ENCODE assay signal across 13 mouse cellular contexts in genomic region chr12:103328448-103329191, GRCm38 (mm10). TPM values are rescaled to one million over a fixed set of nuclear protein-coding genes. Genes with fewer than 3 reads are reported as not detected.
DNase-seq lines count a peak whose midpoint lies in the region; ATAC-seq lines count a peak whose summit lies in the region.
"Had no signal": no experiment of that assay in that cellular context is flagged by ENCODE, and none has a peak within 500 bp of the region (broad histone marks: within the 10 kb centered on the region; RNA-seq: fewer than 3 reads in every experiment).

No protein-coding gene starts in this region.

- H3K36me3 ChIP-seq in heart, embryonic 12.5 days, result peaks cover 87% of the 10 kb centered on the region
- H3K36me3 ChIP-seq in hindbrain, embryonic 10.5 days, result no peaks in the 10 kb centered on the region
- H3K36me3 ChIP-seq: neural tube, embryonic 13.5 days had no signal

- no peak for ATAC-seq in heart, embryonic 12.5 days (ENCODE audit: insufficient number of reproducible peaks, low FRiP score)
- ATAC-seq in megakaryocyte, adult 5-6 weeks (ENCODE audit: poor library complexity, severe bottlenecking), result no peak
- no peak for ATAC-seq in cerebellum, adult (ENCODE audit: insufficient number of reproducible peaks, low FRiP score, low TSS enrichment)

- peak; percentile 69 for DNase-seq in testis, postnatal 10 days (ENCODE audit: low spot score)
- DNase-seq in testis, postnatal 14 days (ENCODE audit: low spot score), result no peak
- peak; percentile 71 to 81 for DNase-seq in kidney, postnatal 36 days
- no peak for DNase-seq in hindbrain, embryonic 10.5 days (ENCODE audit: low spot score)
- DNase-seq: cerebellum, postnatal 36 days had no signal

- H3K27me3 ChIP-seq in heart, embryonic 12.5 days (replicated peaks), result peaks cover 10% of the 10 kb centered on the region; the same call in 1 of the 2 replicates
- peaks cover 97% of the 10 kb centered on the region for H3K27me3 ChIP-seq in hindbrain, embryonic 10.5 days (ENCODE audit: insufficient read depth, poor library complexity, severe bottlenecking)

- 51% methylated on average over 7 of the region's 7 CpGs for WGBS in heart, embryonic 12.5 days
- 64% methylated on average over 7 of the region's 7 CpGs for WGBS in hindbrain, embryonic 10.5 days

- no peak overlapping the region for H3K4me3 ChIP-seq in heart, embryonic 12.5 days
- no peak overlapping the region for H3K4me3 ChIP-seq in hindbrain, embryonic 10.5 days
- H3K4me3 ChIP-seq: layer of hippocampus, adult 2 months; neural tube, embryonic 13.5 days had no signal

- 0 out of 2 replicates have a peak overlapping the region, but pooled peaks have one; percentile 0 for H3K27ac ChIP-seq in heart, embryonic 12.5 days (ENCODE audit: poor library complexity, severe bottlenecking)
- no peak overlapping the region for H3K27ac ChIP-seq in hindbrain, embryonic 10.5 days
- H3K27ac ChIP-seq: layer of hippocampus, adult 2 months; macrophage; neural tube, embryonic 13.5 days had no signal

- H3K9ac ChIP-seq in heart, embryonic 12.5 days, result no peak overlapping the region
- H3K9ac ChIP-seq: neural tube, embryonic 13.5 days had no signal

- H3K4me1 ChIP-seq in heart, embryonic 12.5 days (replicated peaks), result peaks cover 72% of the 10 kb centered on the region
- peaks cover 48% of the 10 kb centered on the region for H3K4me1 ChIP-seq in hindbrain, embryonic 10.5 days (replicated peaks)

- H3K9me3 ChIP-seq in heart, embryonic 12.5 days (replicated peaks), result no peaks in the 10 kb centered on the region
- no peaks in the 10 kb centered on the region for H3K9me3 ChIP-seq in hindbrain, embryonic 10.5 days
- H3K9me3 ChIP-seq: neural tube, embryonic 13.5 days had no signal

- no peak overlapping the region for H3K4me2 ChIP-seq in heart, embryonic 12.5 days
- H3K4me2 ChIP-seq: neural tube, embryonic 13.5 days had no signal

RNA-seq across cellular contexts. Expression of gene Fam181a, which starts 17.8 kb away (rescaled TPM):
- 0.20 TPM in 1 of 2 replicates, not detected in the other for polyA plus RNA-seq in heart, embryonic 12.5 days (2016; fragmentation: Nextera tagmentation; extraction: Ambion mirVana)
- total RNA-seq in megakaryocyte, adult 5-6 weeks (2015), result not detected in 2 replicates
- not detected in 2 replicates for total RNA-seq in megakaryocyte, adult 5-6 weeks (2017)
- 24.9 and 26.1 TPM in 2 replicates for polyA plus RNA-seq in hindbrain, embryonic 10.5 days (2016; fragmentation: Nextera tagmentation; extraction: Ambion mirVana)
- total RNA-seq: hematopoietic stem cell, adult 5-6 weeks had no signal
- polyA plus RNA-seq: macrophage; small intestine, adult 2 months had no signal

RNA-seq across cellular contexts. Expression of gene Asb2, which starts 27.2 kb away (rescaled TPM):
- 218 TPM in 2 replicates for polyA plus RNA-seq in heart, embryonic 12.5 days (2016; fragmentation: Nextera tagmentation; extraction: Ambion mirVana)
- 0.11 and 0.27 TPM in 2 replicates for total RNA-seq in megakaryocyte, adult 5-6 weeks (2015)
- 0.33 TPM in 1 of 2 replicates, not detected in the other for total RNA-seq in megakaryocyte, adult 5-6 weeks (2017)
- 0.64 and 1.2 TPM in 2 replicates for polyA plus RNA-seq in hindbrain, embryonic 10.5 days (2016; fragmentation: Nextera tagmentation; extraction: Ambion mirVana)
- total RNA-seq: hematopoietic stem cell, adult 5-6 weeks had no signal

RNA-seq across cellular contexts. Expression of gene Otub2, which starts 59.9 kb away (rescaled TPM):
- 17.7 and 18.4 TPM in 2 replicates for polyA plus RNA-seq in heart, embryonic 12.5 days (2016; fragmentation: Nextera tagmentation; extraction: Ambion mirVana)
- 1.1 and 1.4 TPM in 2 replicates for total RNA-seq in megakaryocyte, adult 5-6 weeks (2015)
- 0.77 and 1.1 TPM in 2 replicates for total RNA-seq in megakaryocyte, adult 5-6 weeks (2017)
- 10.5 and 15.4 TPM in 2 replicates for polyA plus RNA-seq in hindbrain, embryonic 10.5 days (2016; fragmentation: Nextera tagmentation; extraction: Ambion mirVana)

Comparison
In these comparisons a context has a peak if more than half of its experiments do, and no peak if none do; other contexts are left out.
1. DNase-seq: peak in testis, postnatal 10 days (single experiment) and kidney, postnatal 36 days (2 of 2); none in testis, postnatal 14 days (single experiment) and hindbrain, embryonic 10.5 days (single experiment).
2. RNA of gene Fam181a, which starts 17.8 kb away (polyA plus RNA-seq): 24.9 to 26.1 TPM in hindbrain, embryonic 10.5 days; 0.20 TPM in heart, embryonic 12.5 days; every median in the first group is over 10 times any median in the second.
3. RNA of gene Asb2, which starts 27.2 kb away (polyA plus RNA-seq): 218 TPM in heart, embryonic 12.5 days; 0.64 to 1.2 TPM in hindbrain, embryonic 10.5 days; every median in the first group is over 10 times any median in the second.